Mouse (Mus musculus) ES-Bruce4 (cell line): ENCODE results near the gene Cdh4.

Experiments used
- CTCF ChIP-seq: IDR thresholded peaks from one replicate; pipeline ENCODE4 v1.8.1; 2011; ENCODE audit warnings: low read depth, low read length
- EP300 ChIP-seq: IDR thresholded peaks from 2 replicates; pipeline ENCODE4 v1.6.1; 2011; ENCODE audit warnings: low read depth, low read length; ENCODE audit not compliant: insufficient read depth
- POLR2A ChIP-seq: IDR thresholded peaks from one replicate; pipeline ENCODE4 v1.8.1; 2011; ENCODE audit warnings: low read length; ENCODE audit not compliant: insufficient read depth

GRCm38 (mm10) chr2:179742419-179742818 is 300.2 kb downstream of the Cdh4 start:
- TF ChIP-seq POLR2A = no peak
- TF ChIP-seq CTCF = no peak
- no peak for TF ChIP-seq EP300
